15 mouse cellular contexts compared by ENCODE assay signal in the genomic region with DNA sequence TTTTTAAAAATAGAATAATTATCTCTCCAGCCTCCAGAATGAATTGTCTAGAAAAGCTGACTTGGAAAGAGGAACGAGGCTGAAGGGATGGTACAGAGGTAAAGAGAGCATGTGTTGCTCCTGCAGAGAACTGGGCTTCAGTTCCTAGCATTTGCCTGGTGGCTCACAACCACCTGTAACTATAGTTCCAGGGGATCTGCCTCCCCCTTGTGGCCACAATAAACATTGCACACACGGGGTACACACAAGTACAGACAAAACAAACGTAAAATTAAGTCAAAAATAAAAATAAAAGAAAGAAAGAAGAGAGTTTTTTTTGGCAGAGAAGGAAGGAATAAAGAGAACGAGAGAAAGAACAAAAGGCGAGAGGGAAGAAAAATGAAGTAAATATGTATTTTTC. TPM values are rescaled to one million over a fixed set of nuclear protein-coding genes. Genes with fewer than 3 reads are reported as not detected.
DNase-seq lines count a peak whose midpoint lies in the region; ATAC-seq and TF ChIP-seq lines count a peak whose summit lies in the region.
"Had no signal": no experiment of that assay in that cellular context is flagged by ENCODE, and none has a peak within 500 bp of the region (broad histone marks: within the 10 kb centered on the region; RNA-seq: fewer than 3 reads in every experiment).

No protein-coding gene starts in this region.

- peak; percentile 38; the same call in 1 of the 2 replicates for TF ChIP-seq CTCF in kidney, postnatal 0 days (IDR thresholded peaks at IDR 0.05; ENCODE audit: low read depth)
- peak; percentile 46 for TF ChIP-seq CTCF in G1E (IDR thresholded peaks at IDR 0.05; ENCODE audit: low read depth, low read length)
- TF ChIP-seq CTCF in liver, postnatal 0 days (IDR thresholded peaks at IDR 0.05; ENCODE audit: low read depth): peak; percentile 52

- TF ChIP-seq EP300 in liver, postnatal 0 days (IDR thresholded peaks at IDR 0.05; ENCODE audit: low read depth): no peak

- WGBS in kidney, postnatal 0 days: 90% methylated on average over 5 of the region's 5 CpGs
- WGBS in kidney, embryonic 15.5 days: 93% methylated on average over 5 of the region's 5 CpGs
- WGBS in liver, postnatal 0 days (ENCODE audit: insufficient replicate concordance): 78% methylated on average over 5 of the region's 5 CpGs
- WGBS in hindbrain, embryonic 12.5 days: 88% methylated on average over 5 of the region's 5 CpGs

- no peak for ATAC-seq in kidney, postnatal 0 days (replicated peaks; ENCODE audit: low FRiP score, low read depth)
- no peak for ATAC-seq in kidney, embryonic 15.5 days (replicated peaks; ENCODE audit: low FRiP score)
- ATAC-seq in G1E (ENCODE audit: extremely low read depth, insufficient number of reproducible peaks, low FRiP score, poor library complexity, severe bottlenecking): no peak; the same call in 1 of the 2 replicates
- ATAC-seq in liver, postnatal 0 days: no peak
- no peak for ATAC-seq in hindbrain, embryonic 12.5 days (ENCODE audit: low FRiP score)

- no peak overlapping the region for H3K4me2 ChIP-seq in kidney, postnatal 0 days (ENCODE audit: low read length)
- H3K4me2 ChIP-seq in kidney, embryonic 15.5 days: no peak overlapping the region
- no peak overlapping the region for H3K4me2 ChIP-seq in liver, postnatal 0 days (ENCODE audit: low read depth, low read length)
- no peak overlapping the region for H3K4me2 ChIP-seq in hindbrain, embryonic 12.5 days (replicated peaks)
- H3K4me2 ChIP-seq: embryonic facial prominence, embryonic 15.5 days; hindbrain, embryonic 14.5 days had no signal

- H3K9me3 ChIP-seq in kidney, postnatal 0 days (replicated peaks; ENCODE audit: low read length): no peaks in the 10 kb centered on the region
- H3K9me3 ChIP-seq in kidney, embryonic 15.5 days (replicated peaks): no peaks in the 10 kb centered on the region
- H3K9me3 ChIP-seq in G1E (replicated peaks): 0 out of 2 replicates have a peak, but pooled peaks cover 2% of the 10 kb centered on the region
- H3K9me3 ChIP-seq in liver, postnatal 0 days (ENCODE audit: low read length): no peaks in the 10 kb centered on the region
- H3K9me3 ChIP-seq in hindbrain, embryonic 12.5 days (replicated peaks): no peaks in the 10 kb centered on the region
- H3K9me3 ChIP-seq: embryonic facial prominence, embryonic 15.5 days; heart, embryonic 10.5 days had no signal

- H3K9ac ChIP-seq in kidney, postnatal 0 days (ENCODE audit: low read depth, low read length): no peak overlapping the region
- no peak overlapping the region for H3K9ac ChIP-seq in kidney, embryonic 15.5 days
- no peak overlapping the region for H3K9ac ChIP-seq in liver, postnatal 0 days (replicated peaks)
- H3K9ac ChIP-seq in hindbrain, embryonic 12.5 days: no peak overlapping the region
- H3K9ac ChIP-seq: embryonic facial prominence, embryonic 15.5 days; hindbrain, embryonic 14.5 days had no signal

- no peaks in the 10 kb centered on the region for H3K27me3 ChIP-seq in kidney, postnatal 0 days (ENCODE audit: insufficient read depth, low read length)
- H3K27me3 ChIP-seq in kidney, embryonic 15.5 days: no peaks in the 10 kb centered on the region
- peaks cover 3% of the 10 kb centered on the region for H3K27me3 ChIP-seq in G1E (ENCODE audit: insufficient read depth, low read length)
- H3K27me3 ChIP-seq in liver, postnatal 0 days (ENCODE audit: insufficient read depth, low read length): no peaks in the 10 kb centered on the region
- no peaks in the 10 kb centered on the region for H3K27me3 ChIP-seq in hindbrain, embryonic 12.5 days
- H3K27me3 ChIP-seq: embryonic facial prominence, embryonic 15.5 days had no signal

- H3K36me3 ChIP-seq in kidney, postnatal 0 days (ENCODE audit: insufficient read depth, low read length): no peaks in the 10 kb centered on the region
- no peaks in the 10 kb centered on the region for H3K36me3 ChIP-seq in kidney, embryonic 15.5 days
- H3K36me3 ChIP-seq in G1E (replicated peaks): no peaks in the 10 kb centered on the region
- H3K36me3 ChIP-seq in liver, postnatal 0 days (replicated peaks; ENCODE audit: insufficient read depth, low read length): no peaks in the 10 kb centered on the region
- no peaks in the 10 kb centered on the region for H3K36me3 ChIP-seq in hindbrain, embryonic 12.5 days
- H3K36me3 ChIP-seq: embryonic facial prominence, embryonic 15.5 days; heart, embryonic 10.5 days had no signal

- H3K27ac ChIP-seq in kidney, postnatal 0 days: no peak overlapping the region
- no peak overlapping the region for H3K27ac ChIP-seq in kidney, embryonic 15.5 days
- H3K27ac ChIP-seq in liver, postnatal 0 days (ENCODE audit: low read depth): no peak overlapping the region
- H3K27ac ChIP-seq in hindbrain, embryonic 12.5 days: no peak overlapping the region
- H3K27ac ChIP-seq: embryonic facial prominence, embryonic 15.5 days; heart, embryonic 10.5 days; hindbrain, embryonic 14.5 days had no signal

- DNase-seq in kidney, postnatal 0 days (ENCODE audit: low spot score): no peak
- DNase-seq in A20 (ENCODE audit: low read depth, low spot score): peak; percentile 1
- DNase-seq in G1E (ENCODE audit: low spot score): no peak
- DNase-seq in liver, postnatal 0 days: no peak
- DNase-seq in left cerebral cortex, adult 18-20 months (ENCODE audit: low spot score in 2 of 2): no peak
- DNase-seq: kidney, postnatal 36 days; left cerebral cortex, postnatal 4 days; lung, postnatal 10 days; spleen, adult 18-20 months had no signal

- H3K4me3 ChIP-seq in kidney, postnatal 0 days (replicated peaks; ENCODE audit: low read depth, low read length): no peak overlapping the region
- H3K4me3 ChIP-seq in kidney, embryonic 15.5 days (replicated peaks): no peak overlapping the region
- no peak overlapping the region for H3K4me3 ChIP-seq in G1E (ENCODE audit: low read depth, low read length)
- H3K4me3 ChIP-seq in liver, postnatal 0 days (ENCODE audit: low read depth, low read length): no peak overlapping the region
- H3K4me3 ChIP-seq in hindbrain, embryonic 12.5 days: no peak overlapping the region
- H3K4me3 ChIP-seq: embryonic facial prominence, embryonic 15.5 days; heart, embryonic 10.5 days had no signal

- no peaks in the 10 kb centered on the region for H3K4me1 ChIP-seq in kidney, postnatal 0 days (replicated peaks; ENCODE audit: insufficient read depth, low read length)
- H3K4me1 ChIP-seq in kidney, embryonic 15.5 days: no peaks in the 10 kb centered on the region
- H3K4me1 ChIP-seq in G1E (ENCODE audit: insufficient read depth, low read depth, low read length): no peaks in the 10 kb centered on the region
- no peaks in the 10 kb centered on the region for H3K4me1 ChIP-seq in liver, postnatal 0 days (ENCODE audit: insufficient read depth)
- H3K4me1 ChIP-seq in hindbrain, embryonic 12.5 days: no peaks in the 10 kb centered on the region
- H3K4me1 ChIP-seq: embryonic facial prominence, embryonic 15.5 days; heart, embryonic 10.5 days had no signal

RNA-seq across cellular contexts. Expression of gene Gm5485, which starts 45.4 kb away (rescaled TPM):
- polyA plus RNA-seq in kidney, postnatal 0 days (2015; fragmentation: Nextera tagmentation; extraction: Ambion mirVana): 0.31 and 0.39 TPM in 2 replicates
- polyA plus RNA-seq in kidney, embryonic 15.5 days (2015; fragmentation: Nextera tagmentation; extraction: Ambion mirVana): not detected in 2 replicates
- not detected in 2 replicates for total RNA-seq in G1E (2014; fragmentation: Nextera tagmentation)
- not detected in 2 replicates for total RNA-seq in G1E (2017)
- polyA plus RNA-seq in G1E (2012): not detected in 2 replicates
- not detected in 2 replicates for polyA plus RNA-seq in liver, postnatal 0 days (2015; fragmentation: Nextera tagmentation; extraction: Ambion mirVana)
- total RNA-seq in left cerebral cortex, adult 18-20 months (2021): not detected
- not detected in 2 replicates for polyA plus RNA-seq in hindbrain, embryonic 12.5 days (2016; fragmentation: Nextera tagmentation; extraction: Ambion mirVana)
- total RNA-seq: left cerebral cortex, postnatal 4 days had no signal
- polyA plus RNA-seq: embryonic facial prominence, embryonic 15.5 days; frontal cortex, adult 2 months; heart, embryonic 10.5 days; hindbrain, embryonic 14.5 days had no signal
